Mouse (Mus musculus): Measurements from ENCODE around the gene Sgpp2.

Gene Sgpp2

GRCm38 (mm10) chr1:78451070-78451854, 141.1 kb downstream of the Sgpp2 start:
- DNase-seq (ENCODE audit: low spot score): no peak

- no peak for DNase-seq (ENCODE audit: low spot score)
These were observed 142.4 kb downstream of the Sgpp2 start for GRCm38 (mm10) chr1:78452544-78452943.

- DNase-seq (ENCODE audit: low spot score): no peak
These were observed 143.7 kb downstream of the Sgpp2 start for GRCm38 (mm10) chr1:78453886-78454285.

GRCm38 (mm10) chr1:78454659-78455058, 144.5 kb downstream of the Sgpp2 start:
- DNase-seq (ENCODE audit: low spot score): peak; percentile 31
